Mouse (Mus musculus): ENCODE data around the gene F930015N05Rik. TPM values are rescaled to one million over a fixed set of nuclear protein-coding genes. Genes with fewer than 3 reads are reported as not detected.

F930015N05Rik gene
- total RNA-seq, 2 experiments from 2014 or later: not detected

Other genes with a start within 250 kb of the F930015N05Rik start
- gene Hs3st3a1, start 1.3 kb downstream of the F930015N05Rik start, total RNA-seq (2021): under 1 TPM; 0.26 to 0.38 TPM

Data from heart, postnatal 4 days (tissue).